Mouse (Mus musculus) bone marrow, adult 2 months (tissue): ENCODE results near the gene Nkx2-9. TPM values are rescaled to one million over a fixed set of nuclear protein-coding genes. Genes with fewer than 3 reads are reported as not detected.

Source experiments
- H3K27ac ChIP-seq: fragments of 200-500 bp; 2 replicates; pipeline ENCODE4 v1.5.1; 2012; ENCODE audit warnings: low read depth, mild to moderate bottlenecking, control low read depth, inconsistent platforms, low read length; ENCODE audit not compliant: control insufficient read depth, poor library complexity, insufficient read depth
- H3K4me1 ChIP-seq: fragments of 200-500 bp; 2 replicates; pipeline ENCODE4 v1.6.1; 2011; ENCODE audit warnings: low read length; ENCODE audit not compliant: control insufficient read depth, insufficient read depth
- H3K4me3 ChIP-seq: fragments of 200-500 bp; replicated peaks from 2 replicates; pipeline ENCODE3; 2011; ENCODE audit warnings: mild to moderate bottlenecking, low read depth, low read length, control low read depth; ENCODE audit not compliant: control insufficient read depth
- CTCF ChIP-seq: fragments of 200-500 bp; IDR thresholded peaks from 2 replicates; pipeline ENCODE4 v1.5.1; 2011; ENCODE audit warnings: low read length, control low read depth; ENCODE audit not compliant: control insufficient read depth, insufficient read depth
- POLR2A ChIP-seq: fragments of 200-500 bp; IDR thresholded peaks from 2 replicates; pipeline ENCODE4 v1.6.1; 2011; ENCODE audit warnings: low read depth, mild to moderate bottlenecking, control low read depth, low read length, borderline replicate concordance; ENCODE audit not compliant: control insufficient read depth
- WGBS: fragments of 180-500 bp; shearing (Covaris S2); methylation state at CpG from one replicate; pipeline ENCODE4 v1.1.7; 2018; 5-methylcytosine and 5-hydroxymethylcytosine counted together
- polyA plus RNA-seq: library from polyadenylated mRNA; stranded (reverse); fragments of >200 nt; gene quantifications from 2 replicates; pipeline ENCODE4 v1.2.4, GENCODE M21; 2011; ENCODE audit warnings: low replicate concordance; ENCODE audit not compliant: missing spikeins, insufficient read depth, insufficient read length

Gene Nkx2-9
- polyA plus RNA-seq = not detected in 2 replicates

GRCm38 (mm10) chr12:56612761-56613437 is at the start of gene Nkx2-9:
TSS of gene Nkx2-9 (minus strand) at chr12:56613284.
- TF ChIP-seq POLR2A (no peak), CTCF (no peak)
- Histone ChIP-seq H3K4me1 (no peaks in the 10 kb centered on the region), H3K27ac (no peak within 1 kb of the TSS), H3K4me3 (no peak within 1 kb of the TSS)
- WGBS = 5% methylated on average over 40 of the region's 40 CpGs

GRCm38 (mm10) chr12:56637181-56637566 is 24.1 kb upstream of the Nkx2-9 start:
- WGBS = 7% methylated on average over 5 of the region's 5 CpGs
- TF ChIP-seq POLR2A (no peak), CTCF (no peak)
- no peak overlapping the region for H3K4me3 ChIP-seq

DNA sequence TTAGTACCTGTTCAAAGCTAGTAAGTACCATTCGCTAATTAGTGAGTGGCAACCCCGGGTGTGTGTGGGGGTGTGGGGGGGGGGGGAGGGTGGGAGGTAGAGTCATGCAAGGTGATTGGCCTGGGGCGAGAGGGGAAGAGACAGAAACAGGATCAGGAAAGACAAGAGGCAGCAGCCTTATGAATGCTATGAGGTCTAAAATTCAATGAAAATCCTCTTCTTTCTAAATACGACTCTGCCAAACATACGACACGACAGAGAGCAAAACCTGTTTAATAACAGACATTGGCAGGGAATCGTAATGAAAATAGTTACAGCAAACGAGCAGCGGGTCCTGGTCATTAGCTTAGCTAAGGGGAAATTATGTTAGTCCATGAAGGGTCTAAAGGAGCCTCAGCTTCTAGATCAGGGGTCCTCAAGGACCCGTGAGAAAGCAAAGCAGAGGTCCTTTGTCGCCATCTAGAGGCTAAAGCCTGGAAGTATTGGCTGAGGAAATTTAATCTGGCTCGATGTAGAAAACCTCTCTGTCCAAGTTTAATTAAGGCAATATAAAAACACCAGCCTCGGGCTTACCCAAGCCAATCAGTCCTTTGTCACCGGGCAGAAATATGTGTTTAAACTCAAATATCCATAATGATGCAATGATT is 23.6 kb upstream of the Nkx2-9 start:
- TF ChIP-seq POLR2A (no peak), CTCF (peak; percentile 9; the same call in 1 of the 2 replicates)
- Histone ChIP-seq H3K4me1 (no peaks in the 10 kb centered on the region), H3K4me3 (no peak overlapping the region), H3K27ac (no peak overlapping the region)
- 18% methylated on average over 14 of the region's 14 CpGs for WGBS

More at GRCm38 (mm10) chr12:56637181-56637566, 24.1 kb upstream of the Nkx2-9 start:
- Histone ChIP-seq H3K4me1 (no peaks in the 10 kb centered on the region), H3K27ac (no peak overlapping the region)

DNA sequence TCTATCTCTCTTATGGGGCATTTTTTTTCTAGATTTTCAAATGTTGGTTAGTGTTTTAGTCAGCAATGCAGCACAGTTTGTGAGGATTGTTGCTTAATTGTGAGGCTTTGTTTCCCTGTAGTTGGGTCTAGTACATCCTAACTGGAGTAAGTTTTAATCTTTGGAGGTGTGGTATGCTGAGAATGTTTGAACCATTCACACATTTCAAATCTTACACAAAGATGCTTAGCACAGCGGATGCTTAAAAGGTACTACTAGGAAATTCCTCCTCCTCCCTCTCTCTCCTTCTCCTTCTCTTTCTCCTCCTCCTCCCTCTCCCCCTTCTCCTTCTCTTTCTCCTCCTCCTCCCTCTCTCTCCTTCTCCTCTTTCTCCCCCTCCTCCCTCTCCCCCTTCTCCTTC is 3.0 kb upstream of the Nkx2-9 start:
- TF ChIP-seq POLR2A (no peak), CTCF (no peak)
- Histone ChIP-seq H3K4me3 (no peak overlapping the region), H3K27ac (no peak overlapping the region), H3K4me1 (no peaks in the 10 kb centered on the region)
- WGBS = 39% methylated on average over 1 of the region's 1 CpGs

GRCm38 (mm10) chr12:56615391-56615790 is 2.3 kb upstream of the Nkx2-9 start:
- H3K4me1 ChIP-seq = no peaks in the 10 kb centered on the region
- no peak overlapping the region for H3K27ac ChIP-seq
- no peak overlapping the region for H3K4me3 ChIP-seq
- TF ChIP-seq CTCF = no peak
- no peak for TF ChIP-seq POLR2A
- 10% methylated on average over 6 of the region's 6 CpGs for WGBS

DNA sequence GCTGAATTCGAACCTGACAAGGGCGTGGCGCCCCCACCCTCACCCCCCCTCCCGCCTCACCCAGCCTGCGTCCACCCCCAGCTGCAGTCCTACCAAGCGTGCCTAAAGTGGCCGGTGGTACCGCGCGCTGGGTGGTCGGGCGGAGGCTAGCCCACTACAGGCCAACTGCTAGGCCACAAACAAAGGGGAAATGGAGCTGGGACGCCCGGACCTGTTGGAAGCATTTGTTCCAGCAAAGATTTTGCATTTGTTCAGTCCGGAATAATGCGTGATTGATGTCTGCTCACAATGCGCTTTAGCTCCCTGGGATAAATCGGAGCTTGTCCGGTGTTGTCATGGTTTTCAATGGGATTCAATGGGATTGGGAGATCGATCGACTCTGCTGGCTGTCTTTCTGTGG is 1.4 kb upstream of the Nkx2-9 start:
- H3K4me1 ChIP-seq = no peaks in the 10 kb centered on the region
- no peak overlapping the region for H3K4me3 ChIP-seq
- no peak for TF ChIP-seq CTCF
- no peak for TF ChIP-seq POLR2A
- WGBS = 8% methylated on average over 21 of the region's 21 CpGs
- no peak overlapping the region for H3K27ac ChIP-seq

DNA sequence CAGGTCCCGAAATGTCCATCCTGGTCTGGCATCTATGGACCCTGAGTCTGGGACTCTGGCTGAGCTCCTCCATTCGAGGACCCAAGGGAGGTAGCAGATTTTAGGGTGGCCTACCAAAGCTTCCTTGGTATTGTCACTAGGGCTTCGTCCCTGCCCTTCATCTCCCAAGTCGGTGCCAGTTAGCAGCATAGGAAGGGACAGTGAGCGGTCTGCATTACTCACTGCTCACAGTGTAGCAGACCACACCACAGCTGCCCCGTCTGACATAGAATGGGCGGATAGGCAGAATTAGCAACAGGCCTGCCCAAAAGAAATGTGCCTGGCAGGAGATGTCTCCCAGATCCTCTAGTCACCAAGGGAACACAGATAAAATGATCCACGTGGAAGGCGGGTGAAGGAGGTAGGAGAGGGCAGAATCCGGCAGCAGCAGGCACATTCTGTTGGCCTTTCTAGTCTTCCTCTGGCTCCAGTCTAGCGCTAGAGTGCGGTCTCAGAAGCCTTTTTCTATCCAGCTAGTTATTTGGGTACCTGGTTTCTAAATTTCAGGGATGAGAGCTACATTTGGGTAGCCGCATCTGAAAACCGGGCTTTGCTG is 929 bp upstream of the Nkx2-9 start:
- TF ChIP-seq POLR2A = no peak
- no peak for TF ChIP-seq CTCF
- H3K4me3 ChIP-seq = no peak overlapping the region
- no peak overlapping the region for H3K27ac ChIP-seq
- 11% methylated on average over 14 of the region's 14 CpGs for WGBS
- no peaks in the 10 kb centered on the region for H3K4me1 ChIP-seq

- TF ChIP-seq POLR2A (no peak), CTCF (no peak)
- H3K4me1 ChIP-seq = no peaks in the 10 kb centered on the region
- WGBS = 7% methylated on average over 6 of the region's 6 CpGs
- H3K27ac ChIP-seq = no peak overlapping the region
- H3K4me3 ChIP-seq = no peak overlapping the region
Observed at GRCm38 (mm10) chr12:56613438-56613830, 350 bp upstream of the Nkx2-9 start.
